Mouse (Mus musculus) E14TG2a.4 (cell line): ENCODE data around the gene Dnajc10.

Source experiments
- H3K27me3 ChIP-seq: 2 replicates; pipeline ENCODE4 v1.6.1; 2014; ENCODE audit warnings: low read length, control low read depth; ENCODE audit not compliant: insufficient read depth
- H3K36me3 ChIP-seq: 2 replicates; pipeline ENCODE4 v1.6.1; 2014; ENCODE audit warnings: low read length, control low read depth; ENCODE audit not compliant: insufficient read depth
- H3K4me1 ChIP-seq: replicated peaks from 2 replicates; pipeline ENCODE4 v1.6.1; 2014; ENCODE audit warnings: low read depth, low read length, control low read depth
- H3K4me3 ChIP-seq: replicated peaks from 2 replicates; pipeline ENCODE4 v1.5.1; 2014; ENCODE audit warnings: mild to moderate bottlenecking, low read length
- H3K9me3 ChIP-seq: 2 replicates; pipeline ENCODE4 v1.6.1; 2014; ENCODE audit warnings: low read length, control low read depth
- CTCF ChIP-seq: conservative IDR thresholded peaks from 2 replicates; pipeline ENCODE4 v1.5.1; 2014; ENCODE audit warnings: low read length
- NANOG ChIP-seq: IDR thresholded peaks from 2 replicates; pipeline ENCODE4 v1.6.1; 2014; ENCODE audit warnings: borderline replicate concordance, low read length, mixed read lengths
- POU5F1 ChIP-seq: IDR thresholded peaks from 2 replicates; pipeline ENCODE4 v1.6.1; 2014; ENCODE audit warnings: low read length, borderline replicate concordance

Gene Dnajc10

GRCm38 (mm10) chr2:80315242-80316161 is at the start of gene Dnajc10:
Gene Dnajc10, plus strand, starts transcription at chr2:80315466.
- Histone ChIP-seq H3K4me1 (peaks cover 15% of the 10 kb centered on the region), H3K27me3 (no peaks in the 10 kb centered on the region), H3K4me3 (peak within 1 kb of the TSS; percentile 91), H3K9me3 (no peaks in the 10 kb centered on the region), H3K36me3 (peaks cover 17% of the 10 kb centered on the region)
- TF ChIP-seq POU5F1 (no peak), NANOG (no peak), CTCF (no peak)

- H3K27me3 ChIP-seq, result no peaks in the 10 kb centered on the region
- H3K36me3 ChIP-seq, result no peaks in the 10 kb centered on the region
- H3K4me3 ChIP-seq, result no peak overlapping the region
- no peaks in the 10 kb centered on the region for H3K4me1 ChIP-seq
- no peaks in the 10 kb centered on the region for H3K9me3 ChIP-seq
- TF ChIP-seq NANOG (no peak), CTCF (peak; percentile 55)
These were observed 48.4 kb upstream of the Dnajc10 start for GRCm38 (mm10) chr2:80266894-80267293.

- Histone ChIP-seq H3K27me3 (no peaks in the 10 kb centered on the region), H3K4me3 (no peak overlapping the region), H3K4me1 (no peaks in the 10 kb centered on the region), H3K9me3 (no peaks in the 10 kb centered on the region), H3K36me3 (no peaks in the 10 kb centered on the region)
- TF ChIP-seq POU5F1 (no peak), CTCF (peak; percentile 62)
These were observed 47.2 kb upstream of the Dnajc10 start for GRCm38 (mm10) chr2:80268053-80268452.

GRCm38 (mm10) chr2:80271431-80271830 is 43.8 kb upstream of the Dnajc10 start:
- H3K4me1 ChIP-seq, result no peaks in the 10 kb centered on the region
- H3K36me3 ChIP-seq, result no peaks in the 10 kb centered on the region
- TF ChIP-seq CTCF (no peak), NANOG (no peak)
- no peaks in the 10 kb centered on the region for H3K9me3 ChIP-seq
- H3K4me3 ChIP-seq, result no peak overlapping the region
- H3K27me3 ChIP-seq, result no peaks in the 10 kb centered on the region

GRCm38 (mm10) chr2:80273038-80273437 is 42.2 kb upstream of the Dnajc10 start:
- H3K27me3 ChIP-seq, result no peaks in the 10 kb centered on the region
- H3K4me3 ChIP-seq, result no peak overlapping the region
- no peaks in the 10 kb centered on the region for H3K36me3 ChIP-seq
- no peak for TF ChIP-seq NANOG
- no peak for TF ChIP-seq POU5F1
- no peak for TF ChIP-seq CTCF
- no peaks in the 10 kb centered on the region for H3K4me1 ChIP-seq
- no peaks in the 10 kb centered on the region for H3K9me3 ChIP-seq

GRCm38 (mm10) chr2:80273763-80274162 is 41.5 kb upstream of the Dnajc10 start:
- H3K4me3 ChIP-seq, result no peak overlapping the region
- no peaks in the 10 kb centered on the region for H3K9me3 ChIP-seq
- no peaks in the 10 kb centered on the region for H3K4me1 ChIP-seq
- no peaks in the 10 kb centered on the region for H3K36me3 ChIP-seq
- no peaks in the 10 kb centered on the region for H3K27me3 ChIP-seq
- no peak for TF ChIP-seq NANOG
- TF ChIP-seq CTCF, result no peak
- no peak for TF ChIP-seq POU5F1

GRCm38 (mm10) chr2:80275136-80275535 is 40.1 kb upstream of the Dnajc10 start:
- H3K9me3 ChIP-seq, result no peaks in the 10 kb centered on the region
- H3K4me1 ChIP-seq, result no peaks in the 10 kb centered on the region
- no peak overlapping the region for H3K4me3 ChIP-seq
- no peaks in the 10 kb centered on the region for H3K27me3 ChIP-seq
- no peak for TF ChIP-seq NANOG
- TF ChIP-seq POU5F1, result no peak
- peak; percentile 42 for TF ChIP-seq CTCF
- no peaks in the 10 kb centered on the region for H3K36me3 ChIP-seq

- Histone ChIP-seq H3K27me3 (no peaks in the 10 kb centered on the region), H3K36me3 (no peaks in the 10 kb centered on the region), H3K4me1 (no peaks in the 10 kb centered on the region), H3K4me3 (no peak overlapping the region), H3K9me3 (peaks cover 5% of the 10 kb centered on the region; the same call in 1 of the 2 replicates)
- no peak for TF ChIP-seq POU5F1
- no peak for TF ChIP-seq NANOG
- no peak for TF ChIP-seq CTCF
These were observed 33.1 kb upstream of the Dnajc10 start for GRCm38 (mm10) chr2:80282214-80282613.

- Histone ChIP-seq H3K27me3 (no peaks in the 10 kb centered on the region), H3K4me3 (no peak overlapping the region), H3K9me3 (peaks cover 5% of the 10 kb centered on the region; the same call in 1 of the 2 replicates), H3K4me1 (no peaks in the 10 kb centered on the region), H3K36me3 (no peaks in the 10 kb centered on the region)
- TF ChIP-seq POU5F1, result no peak
- TF ChIP-seq CTCF, result no peak
- no peak for TF ChIP-seq NANOG
These were observed 28.9 kb upstream of the Dnajc10 start for GRCm38 (mm10) chr2:80286397-80286796.
